In genomic region chr2:33435036-33435650, GRCm38 (mm10) we compare ENCODE assay signal across 11 mouse cellular contexts. TPM values are rescaled to one million over a fixed set of nuclear protein-coding genes. Genes with fewer than 3 reads are reported as not detected.
DNase-seq lines count a peak whose midpoint lies in the region; ATAC-seq and TF ChIP-seq lines count a peak whose summit lies in the region.
"Had no signal": no experiment of that assay in that cellular context is flagged by ENCODE, and none has a peak within 500 bp of the region (broad histone marks: within the 10 kb centered on the region; RNA-seq: fewer than 3 reads in every experiment).

No protein-coding gene starts in this region.

- H3K4me1 ChIP-seq in forebrain, embryonic 16.5 days (replicated peaks; ENCODE audit: control insufficient read depth, insufficient read depth, low read length): peaks cover 19% of the 10 kb centered on the region
- peaks cover 15% of the 10 kb centered on the region for H3K4me1 ChIP-seq in forebrain, postnatal 0 days (ENCODE audit: insufficient read depth)
- H3K4me1 ChIP-seq in lung, embryonic 16.5 days (replicated peaks; ENCODE audit: control insufficient read depth, insufficient read depth, low read length): peaks cover 18% of the 10 kb centered on the region; the same call in 1 of the 2 replicates
- peaks cover 24% of the 10 kb centered on the region for H3K4me1 ChIP-seq in hindbrain, embryonic 16.5 days (ENCODE audit: control insufficient read depth, insufficient read depth, low read depth, low read length)
- no peaks in the 10 kb centered on the region for H3K4me1 ChIP-seq in stomach, postnatal 0 days (replicated peaks; ENCODE audit: control insufficient read depth, insufficient read depth)

- H3K36me3 ChIP-seq in forebrain, embryonic 16.5 days (ENCODE audit: control insufficient read depth, insufficient read depth): no peaks in the 10 kb centered on the region
- H3K36me3 ChIP-seq in forebrain, postnatal 0 days (ENCODE audit: insufficient read depth): no peaks in the 10 kb centered on the region
- no peaks in the 10 kb centered on the region for H3K36me3 ChIP-seq in lung, embryonic 16.5 days (ENCODE audit: control insufficient read depth, insufficient read depth, low read length)
- no peaks in the 10 kb centered on the region for H3K36me3 ChIP-seq in hindbrain, embryonic 16.5 days (ENCODE audit: control insufficient read depth, insufficient read depth, low read length)
- no peaks in the 10 kb centered on the region for H3K36me3 ChIP-seq in stomach, postnatal 0 days (ENCODE audit: control insufficient read depth, insufficient read depth, low read length)

- H3K4me3 ChIP-seq in forebrain, embryonic 16.5 days (replicated peaks; ENCODE audit: low read length): no peak overlapping the region
- no peak overlapping the region for H3K4me3 ChIP-seq in forebrain, postnatal 0 days (ENCODE audit: low read depth, low read length)
- H3K4me3 ChIP-seq in lung, embryonic 16.5 days (ENCODE audit: low read length): no peak overlapping the region
- H3K4me3 ChIP-seq in hindbrain, embryonic 16.5 days (ENCODE audit: low read length): no peak overlapping the region
- H3K4me3 ChIP-seq in stomach, postnatal 0 days (ENCODE audit: low read depth, low read length): no peak overlapping the region

- H3K9ac ChIP-seq in forebrain, embryonic 16.5 days (replicated peaks; ENCODE audit: low read depth, low read length): no peak overlapping the region
- H3K9ac ChIP-seq in forebrain, postnatal 0 days: no peak overlapping the region
- H3K9ac ChIP-seq in lung, embryonic 16.5 days (ENCODE audit: low read length): no peak overlapping the region
- H3K9ac ChIP-seq in hindbrain, embryonic 16.5 days (ENCODE audit: low read depth, low read length): peak overlapping the region; percentile 46
- no peak overlapping the region for H3K9ac ChIP-seq in stomach, postnatal 0 days (ENCODE audit: low read length)

- no peak for TF ChIP-seq CTCF in forebrain, postnatal 0 days (IDR thresholded peaks at IDR 0.05; ENCODE audit: low read depth)
- no peak for TF ChIP-seq CTCF in stomach, postnatal 0 days (IDR thresholded peaks at IDR 0.05; ENCODE audit: low read depth)

- no peak for TF ChIP-seq EP300 in stomach, postnatal 0 days (optimal IDR thresholded peaks at IDR 0.05)

- no peaks in the 10 kb centered on the region for H3K27me3 ChIP-seq in forebrain, embryonic 16.5 days (replicated peaks; ENCODE audit: control insufficient read depth, insufficient read depth, low read length)
- H3K27me3 ChIP-seq in forebrain, postnatal 0 days (ENCODE audit: insufficient read depth, low read length): 0 out of 2 replicates have a peak, but pooled peaks cover 5% of the 10 kb centered on the region
- H3K27me3 ChIP-seq in lung, embryonic 16.5 days (ENCODE audit: control insufficient read depth, insufficient read depth, low read depth, low read length): no peaks in the 10 kb centered on the region
- H3K27me3 ChIP-seq in hindbrain, embryonic 16.5 days (replicated peaks; ENCODE audit: control insufficient read depth, insufficient read depth, low read length): no peaks in the 10 kb centered on the region; the same call in 1 of the 2 replicates
- H3K27me3 ChIP-seq in stomach, postnatal 0 days (ENCODE audit: control insufficient read depth, insufficient read depth, low read length): no peaks in the 10 kb centered on the region

- no peak for ATAC-seq in forebrain, embryonic 16.5 days
- ATAC-seq in forebrain, postnatal 0 days: no peak
- ATAC-seq in lung, embryonic 16.5 days (ENCODE audit: low read depth): no peak
- ATAC-seq in hindbrain, embryonic 16.5 days: no peak
- ATAC-seq in stomach, postnatal 0 days (ENCODE audit: low FRiP score, low TSS enrichment): no peak

- intact Hi-C loops in left cerebral cortex, postnatal 36 days (cut with DNase I): no loop called here

- 43% methylated on average over 8 of the region's 8 CpGs for WGBS in forebrain, embryonic 16.5 days
- 43% methylated on average over 8 of the region's 8 CpGs for whole genome bisulfite sequencing in forebrain, postnatal 0 days
- WGBS in lung, embryonic 16.5 days: 28% methylated on average over 8 of the region's 8 CpGs
- 35% methylated on average over 8 of the region's 8 CpGs for WGBS in hindbrain, embryonic 16.5 days
- WGBS in stomach, postnatal 0 days: 41% methylated on average over 8 of the region's 8 CpGs

- H3K27ac ChIP-seq in forebrain, embryonic 16.5 days (ENCODE audit: low read length): no peak overlapping the region
- H3K27ac ChIP-seq in forebrain, postnatal 0 days (ENCODE audit: low read depth, low read length): no peak overlapping the region
- H3K27ac ChIP-seq in lung, embryonic 16.5 days (ENCODE audit: low read length): peak overlapping the region; percentile 41; the same call in 1 of the 2 replicates
- H3K27ac ChIP-seq in hindbrain, embryonic 16.5 days (ENCODE audit: low read depth, low read length): peak overlapping the region; percentile 51; the same call in 1 of the 2 replicates
- peak overlapping the region; percentile 74; the same call in 1 of the 2 replicates for H3K27ac ChIP-seq in stomach, postnatal 0 days (replicated peaks)

- peak overlapping the region; percentile 42; the same call in 1 of the 2 replicates for H3K4me2 ChIP-seq in forebrain, embryonic 16.5 days (ENCODE audit: low read length)
- H3K4me2 ChIP-seq in forebrain, postnatal 0 days (ENCODE audit: low read depth): no peak overlapping the region
- H3K4me2 ChIP-seq in lung, embryonic 16.5 days (ENCODE audit: low read depth, low read length): peak overlapping the region; percentile 51; the same call in 1 of the 2 replicates
- H3K4me2 ChIP-seq in hindbrain, embryonic 16.5 days (ENCODE audit: low read length): no peak overlapping the region
- H3K4me2 ChIP-seq in stomach, postnatal 0 days (replicated peaks; ENCODE audit: low read depth): peak overlapping the region; percentile 42; the same call in 1 of the 2 replicates

- no peak for DNase-seq in forebrain, postnatal 0 days
- DNase-seq in lung, postnatal 25 days (ENCODE audit: low spot score): no peak
- DNase-seq in stomach, postnatal 0 days (ENCODE audit: low spot score): peak; percentile 42
- DNase-seq in thymus, postnatal 10 days (ENCODE audit: low spot score in 2 of 2): no peak
- DNase-seq in left cerebral cortex, postnatal 36 days (ENCODE audit: low spot score in 2 of 2): no peak
- DNase-seq: heart, postnatal 36 days; liver had no signal

- no peaks in the 10 kb centered on the region for H3K9me3 ChIP-seq in forebrain, embryonic 16.5 days (ENCODE audit: control insufficient read depth, low read length)
- no peaks in the 10 kb centered on the region for H3K9me3 ChIP-seq in forebrain, postnatal 0 days (ENCODE audit: low read length)
- H3K9me3 ChIP-seq in lung, embryonic 16.5 days (ENCODE audit: control insufficient read depth, low read length): no peaks in the 10 kb centered on the region
- H3K9me3 ChIP-seq in hindbrain, embryonic 16.5 days (ENCODE audit: control insufficient read depth, low read length): no peaks in the 10 kb centered on the region
- no peaks in the 10 kb centered on the region for H3K9me3 ChIP-seq in stomach, postnatal 0 days (ENCODE audit: control insufficient read depth, low read length)
- H3K9me3 ChIP-seq: megakaryocyte, embryonic 14.5 days had no signal

RNA-seq across cellular contexts. Expression of gene Zbtb34, which starts 4.0 kb away (rescaled TPM):
- 9.0 and 10.1 TPM in 2 replicates for polyA plus RNA-seq in forebrain, embryonic 16.5 days (2015; fragmentation: Nextera tagmentation; extraction: Ambion mirVana)
- 20.9 and 24.1 TPM in 2 replicates for total RNA-seq in forebrain, postnatal 0 days (2014; rRNA removed)
- 3.7 and 4.5 TPM in 2 replicates for polyA plus RNA-seq in forebrain, postnatal 0 days (2015; fragmentation: Nextera tagmentation; extraction: Ambion mirVana)
- 8.0 and 9.3 TPM in 2 replicates for polyA plus RNA-seq in lung, embryonic 16.5 days (2015; fragmentation: Nextera tagmentation; extraction: Ambion mirVana)
- 5.3 and 7.8 TPM in 2 replicates for polyA plus RNA-seq in hindbrain, embryonic 16.5 days (2015; fragmentation: Nextera tagmentation; extraction: Ambion mirVana)
- 2.6 and 3.3 TPM in 2 replicates for polyA plus RNA-seq in stomach, postnatal 0 days (2015; fragmentation: Nextera tagmentation; extraction: Ambion mirVana)
- total RNA-seq in left cerebral cortex, postnatal 36 days (2021): 10 to 100 TPM; 18.9 to 27.1 TPM

RNA-seq across cellular contexts. Expression of gene Zbtb43, which starts 33.2 kb away (rescaled TPM):
- 32.7 and 40.5 TPM in 2 replicates for polyA plus RNA-seq in forebrain, embryonic 16.5 days (2015; fragmentation: Nextera tagmentation; extraction: Ambion mirVana)
- total RNA-seq in forebrain, postnatal 0 days (2014; rRNA removed): 32.2 and 46.5 TPM in 2 replicates
- 19.2 and 24.4 TPM in 2 replicates for polyA plus RNA-seq in forebrain, postnatal 0 days (2015; fragmentation: Nextera tagmentation; extraction: Ambion mirVana)
- 17.8 TPM in 2 replicates for polyA plus RNA-seq in lung, embryonic 16.5 days (2015; fragmentation: Nextera tagmentation; extraction: Ambion mirVana)
- 20.7 and 21.7 TPM in 2 replicates for polyA plus RNA-seq in hindbrain, embryonic 16.5 days (2015; fragmentation: Nextera tagmentation; extraction: Ambion mirVana)
- polyA plus RNA-seq in stomach, postnatal 0 days (2015; fragmentation: Nextera tagmentation; extraction: Ambion mirVana): 9.6 and 12.9 TPM in 2 replicates
- 10 to 100 TPM; 26.7 to 28.3 TPM for total RNA-seq in left cerebral cortex, postnatal 36 days (2021)

Comparison
In these comparisons a context has a peak if more than half of its experiments do, and no peak if none do; other contexts are left out.
1. H3K4me2 ChIP-seq: peak in forebrain, embryonic 16.5 days (single experiment), lung, embryonic 16.5 days (single experiment) and stomach, postnatal 0 days (single experiment); none in forebrain, postnatal 0 days (single experiment) and hindbrain, embryonic 16.5 days (single experiment).
2. H3K27ac ChIP-seq: peak in lung, embryonic 16.5 days (single experiment), hindbrain, embryonic 16.5 days (single experiment) and stomach, postnatal 0 days (single experiment); none in forebrain, embryonic 16.5 days (single experiment) and forebrain, postnatal 0 days (single experiment).